In the genomic region with DNA sequence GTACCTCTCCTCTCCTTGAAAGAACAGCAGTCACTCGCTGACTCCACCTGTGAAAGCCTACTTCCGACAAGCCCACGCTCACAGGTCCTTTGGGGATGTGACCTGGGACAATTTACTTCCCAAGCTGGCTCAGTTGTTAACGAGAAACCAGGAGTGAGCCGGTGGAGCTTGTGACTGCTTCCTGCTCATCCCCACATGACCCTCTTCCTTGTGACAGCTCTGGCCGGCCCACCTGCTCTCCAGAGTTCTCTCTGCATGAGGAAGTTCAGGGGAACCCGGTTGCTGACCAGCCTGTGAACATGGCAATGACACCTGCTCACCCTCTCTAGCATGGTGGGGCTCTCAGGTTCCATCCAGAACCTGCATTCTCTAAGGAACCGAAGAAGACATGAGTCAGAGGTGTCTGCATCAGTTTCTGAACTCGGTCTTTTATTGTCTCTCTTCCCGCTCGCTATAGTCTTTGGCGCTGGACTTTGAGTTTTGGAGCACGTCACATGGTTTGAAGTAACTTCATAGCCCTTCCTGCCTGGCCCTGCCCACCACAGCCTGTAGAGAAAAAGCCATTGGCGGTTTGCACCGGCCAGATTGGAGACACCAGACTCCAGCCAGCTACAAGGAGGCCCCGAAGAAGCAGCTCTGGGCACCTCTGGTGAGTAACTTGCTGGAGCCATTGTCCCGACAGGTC, we compare ENCODE assay signal across 21 mouse cellular contexts. TPM values are rescaled to one million over a fixed set of nuclear protein-coding genes. Genes with fewer than 3 reads are reported as not detected.
DNase-seq lines count a peak whose midpoint lies in the region; ATAC-seq and TF ChIP-seq lines count a peak whose summit lies in the region.
"Had no signal": no experiment of that assay in that cellular context is flagged by ENCODE, and none has a peak within 500 bp of the region (broad histone marks: within the 10 kb centered on the region; RNA-seq: fewer than 3 reads in every experiment).

No protein-coding gene starts in this region.

- no peak for TF ChIP-seq CTCF in kidney, postnatal 0 days (IDR thresholded peaks at IDR 0.05; ENCODE audit: low read depth)

- no peak overlapping the region for H3K9ac ChIP-seq in kidney, embryonic 15.5 days
- H3K9ac ChIP-seq in intestine, embryonic 15.5 days = peak overlapping the region; percentile 24; the same call in 1 of the 2 replicates
- H3K9ac ChIP-seq in kidney, postnatal 0 days (ENCODE audit: low read depth, low read length) = 0 out of 2 replicates have a peak overlapping the region, but pooled peaks have one; percentile 13
- H3K9ac ChIP-seq in stomach, embryonic 16.5 days (ENCODE audit: low read length) = no peak overlapping the region; the same call in 1 of the 2 replicates
- H3K9ac ChIP-seq: embryonic facial prominence, embryonic 12.5 days; heart, embryonic 12.5 days; limb, embryonic 13.5 days; lung, embryonic 14.5 days; neural tube, embryonic 15.5 days had no signal

- H3K36me3 ChIP-seq in kidney, embryonic 15.5 days = no peaks in the 10 kb centered on the region
- H3K36me3 ChIP-seq in intestine, embryonic 15.5 days = no peaks in the 10 kb centered on the region
- H3K36me3 ChIP-seq in kidney, postnatal 0 days (ENCODE audit: insufficient read depth, low read length) = no peaks in the 10 kb centered on the region
- no peaks in the 10 kb centered on the region for H3K36me3 ChIP-seq in stomach, embryonic 16.5 days (ENCODE audit: control insufficient read depth, insufficient read depth, low read length)
- H3K36me3 ChIP-seq: embryonic facial prominence, embryonic 12.5 days; heart, embryonic 12.5 days; limb, embryonic 13.5 days; neural tube, embryonic 15.5 days had no signal

- DNase-seq in kidney, adult 11 months = peak; percentile 70
- DNase-seq in kidney, postnatal 0 days (ENCODE audit: low spot score) = no peak
- no peak for DNase-seq in frontal cortex, postnatal 25 days (ENCODE audit: low spot score in 2 of 2)
- DNase-seq in heart, postnatal 36 days = no peak
- DNase-seq: adrenal gland, postnatal 36 days; B cell, adult 2 months; cerebellum, adult 8-10 months; layer of hippocampus, adult 9-11 months; lung, embryonic 14.5 days had no signal

- no peak overlapping the region for H3K4me2 ChIP-seq in kidney, embryonic 15.5 days
- H3K4me2 ChIP-seq in intestine, embryonic 15.5 days (replicated peaks) = peak overlapping the region; percentile 44
- no peak overlapping the region for H3K4me2 ChIP-seq in kidney, postnatal 0 days (ENCODE audit: low read length)
- H3K4me2 ChIP-seq in stomach, embryonic 16.5 days (ENCODE audit: low read depth, low read length) = no peak overlapping the region
- H3K4me2 ChIP-seq: embryonic facial prominence, embryonic 12.5 days; heart, embryonic 12.5 days; limb, embryonic 13.5 days; lung, embryonic 14.5 days; midbrain, embryonic 11.5 days; neural tube, embryonic 15.5 days had no signal

- intact Hi-C loops in heart, postnatal 36 days (cut with DNase I) = no loop called here

- no peak overlapping the region for H3K4me3 ChIP-seq in kidney, embryonic 15.5 days (replicated peaks)
- H3K4me3 ChIP-seq in intestine, embryonic 15.5 days (replicated peaks) = peak overlapping the region; percentile 27
- H3K4me3 ChIP-seq in kidney, postnatal 0 days (replicated peaks; ENCODE audit: low read depth, low read length) = no peak overlapping the region
- no peak overlapping the region for H3K4me3 ChIP-seq in stomach, embryonic 16.5 days (replicated peaks; ENCODE audit: low read length)
- H3K4me3 ChIP-seq: embryonic facial prominence, embryonic 12.5 days; heart, embryonic 12.5 days; limb, embryonic 13.5 days; myocyte; neural tube, embryonic 15.5 days had no signal

- peaks cover 16% of the 10 kb centered on the region; the same call in 1 of the 2 replicates for H3K27me3 ChIP-seq in kidney, embryonic 15.5 days
- H3K27me3 ChIP-seq in intestine, embryonic 15.5 days (replicated peaks) = no peaks in the 10 kb centered on the region
- no peaks in the 10 kb centered on the region for H3K27me3 ChIP-seq in kidney, postnatal 0 days (ENCODE audit: insufficient read depth, low read length)
- H3K27me3 ChIP-seq in stomach, embryonic 16.5 days (ENCODE audit: control insufficient read depth, insufficient read depth, low read length) = no peaks in the 10 kb centered on the region
- H3K27me3 ChIP-seq: neural tube, embryonic 15.5 days had no signal

- H3K27ac ChIP-seq in kidney, embryonic 15.5 days = no peak overlapping the region
- H3K27ac ChIP-seq in intestine, embryonic 15.5 days = peak overlapping the region; percentile 87
- peak overlapping the region; percentile 6; the same call in 1 of the 2 replicates for H3K27ac ChIP-seq in kidney, postnatal 0 days
- H3K27ac ChIP-seq in stomach, embryonic 16.5 days (ENCODE audit: low read length) = no peak overlapping the region
- H3K27ac ChIP-seq: embryonic facial prominence, embryonic 12.5 days; limb, embryonic 13.5 days; macrophage; neural tube, embryonic 15.5 days had no signal

- H3K4me1 ChIP-seq in kidney, embryonic 15.5 days = no peaks in the 10 kb centered on the region; the same call in 1 of the 2 replicates
- H3K4me1 ChIP-seq in intestine, embryonic 15.5 days (replicated peaks) = 0 out of 2 replicates have a peak, but pooled peaks cover 4% of the 10 kb centered on the region
- H3K4me1 ChIP-seq in kidney, postnatal 0 days (replicated peaks; ENCODE audit: insufficient read depth, low read length) = no peaks in the 10 kb centered on the region
- no peaks in the 10 kb centered on the region for H3K4me1 ChIP-seq in stomach, embryonic 16.5 days (ENCODE audit: control insufficient read depth, insufficient read depth, low read length)
- H3K4me1 ChIP-seq: embryonic facial prominence, embryonic 12.5 days; heart, embryonic 12.5 days; limb, embryonic 13.5 days; neural tube, embryonic 15.5 days had no signal

- 68% methylated on average over 17 of the region's 17 CpGs for WGBS in kidney, embryonic 15.5 days
- WGBS in intestine, embryonic 15.5 days = 56% methylated on average over 17 of the region's 17 CpGs
- 60% methylated on average over 17 of the region's 17 CpGs for WGBS in kidney, postnatal 0 days
- WGBS in stomach, embryonic 16.5 days = 68% methylated on average over 17 of the region's 17 CpGs

- no peaks in the 10 kb centered on the region for H3K9me3 ChIP-seq in kidney, embryonic 15.5 days (replicated peaks)
- H3K9me3 ChIP-seq in intestine, embryonic 15.5 days = no peaks in the 10 kb centered on the region
- H3K9me3 ChIP-seq in kidney, postnatal 0 days (replicated peaks; ENCODE audit: low read length) = no peaks in the 10 kb centered on the region
- no peaks in the 10 kb centered on the region for H3K9me3 ChIP-seq in stomach, embryonic 16.5 days (replicated peaks; ENCODE audit: control insufficient read depth, low read length)
- H3K9me3 ChIP-seq: embryonic facial prominence, embryonic 12.5 days; heart, embryonic 12.5 days; limb, embryonic 13.5 days; neural tube, embryonic 15.5 days had no signal

- ATAC-seq in kidney, embryonic 15.5 days (replicated peaks; ENCODE audit: low FRiP score) = no peak
- ATAC-seq in intestine, embryonic 15.5 days = peak; percentile 95
- peak; percentile 74 for ATAC-seq in kidney, postnatal 0 days (replicated peaks; ENCODE audit: low FRiP score, low read depth)
- ATAC-seq in stomach, embryonic 16.5 days (ENCODE audit: insufficient read depth, low FRiP score) = peak; percentile 65; the same call in 1 of the 2 replicates
- ATAC-seq: forebrain, embryonic 16.5 days had no signal

RNA-seq across cellular contexts. Expression of a gene that starts 6.8 kb away (rescaled TPM):
- 0.23 and 0.46 TPM in 2 replicates for polyA plus RNA-seq in kidney, embryonic 15.5 days (2015; fragmentation: Nextera tagmentation; extraction: Ambion mirVana)
- 5.1 and 5.6 TPM in 2 replicates for polyA plus RNA-seq in intestine, embryonic 15.5 days (2015; fragmentation: Nextera tagmentation; extraction: Ambion mirVana)
- polyA plus RNA-seq in kidney, postnatal 0 days (2015; fragmentation: Nextera tagmentation; extraction: Ambion mirVana) = 0.99 and 1.2 TPM in 2 replicates
- 3.2 and 5.1 TPM in 2 replicates for polyA plus RNA-seq in stomach, embryonic 16.5 days (2015; fragmentation: Nextera tagmentation; extraction: Ambion mirVana)
- under 1 TPM; 0.06 to 0.16 TPM for total RNA-seq in heart, postnatal 36 days (2021)
- total RNA-seq: hematopoietic stem cell, adult 5-6 weeks had no signal
- polyA plus RNA-seq: lung, embryonic 14.5 days; midbrain, embryonic 11.5 days had no signal

RNA-seq across cellular contexts. Expression of a gene that starts 14.5 kb away (rescaled TPM):
- polyA plus RNA-seq in kidney, embryonic 15.5 days (2015; fragmentation: Nextera tagmentation; extraction: Ambion mirVana) = 383 and 393 TPM in 2 replicates
- 335 and 348 TPM in 2 replicates for polyA plus RNA-seq in intestine, embryonic 15.5 days (2015; fragmentation: Nextera tagmentation; extraction: Ambion mirVana)
- polyA plus RNA-seq in kidney, postnatal 0 days (2015; fragmentation: Nextera tagmentation; extraction: Ambion mirVana) = 260 and 285 TPM in 2 replicates
- 272 and 284 TPM in 2 replicates for polyA plus RNA-seq in stomach, embryonic 16.5 days (2015; fragmentation: Nextera tagmentation; extraction: Ambion mirVana)
- 10 to 100 TPM; 64.4 to 72.8 TPM for total RNA-seq in heart, postnatal 36 days (2021)

RNA-seq across cellular contexts. Expression of a gene that starts 40.9 kb away (rescaled TPM):
- 6.6 and 8.9 TPM in 2 replicates for polyA plus RNA-seq in kidney, embryonic 15.5 days (2015; fragmentation: Nextera tagmentation; extraction: Ambion mirVana)
- polyA plus RNA-seq in intestine, embryonic 15.5 days (2015; fragmentation: Nextera tagmentation; extraction: Ambion mirVana) = 7.5 and 10.5 TPM in 2 replicates
- polyA plus RNA-seq in kidney, postnatal 0 days (2015; fragmentation: Nextera tagmentation; extraction: Ambion mirVana) = 9.8 and 10.1 TPM in 2 replicates
- 6.7 and 7.5 TPM in 2 replicates for polyA plus RNA-seq in stomach, embryonic 16.5 days (2015; fragmentation: Nextera tagmentation; extraction: Ambion mirVana)
- 1 to 10 TPM; 4.9 to 5.3 TPM for total RNA-seq in heart, postnatal 36 days (2021)

RNA-seq across cellular contexts. Expression of a gene that starts 41.0 kb away (rescaled TPM):
- polyA plus RNA-seq in kidney, embryonic 15.5 days (2015; fragmentation: Nextera tagmentation; extraction: Ambion mirVana) = 8.7 and 10.8 TPM in 2 replicates
- 7.2 and 9.9 TPM in 2 replicates for polyA plus RNA-seq in intestine, embryonic 15.5 days (2015; fragmentation: Nextera tagmentation; extraction: Ambion mirVana)
- polyA plus RNA-seq in kidney, postnatal 0 days (2015; fragmentation: Nextera tagmentation; extraction: Ambion mirVana) = 8.0 and 8.3 TPM in 2 replicates
- 9.9 and 10.5 TPM in 2 replicates for polyA plus RNA-seq in stomach, embryonic 16.5 days (2015; fragmentation: Nextera tagmentation; extraction: Ambion mirVana)
- total RNA-seq in heart, postnatal 36 days (2021) = 1 to 10 TPM; 3.7 to 4.3 TPM

RNA-seq across cellular contexts. Expression of a gene that starts 46.7 kb away (rescaled TPM):
- polyA plus RNA-seq in kidney, embryonic 15.5 days (2015; fragmentation: Nextera tagmentation; extraction: Ambion mirVana) = 53.9 and 64.8 TPM in 2 replicates
- 66.3 and 69.1 TPM in 2 replicates for polyA plus RNA-seq in intestine, embryonic 15.5 days (2015; fragmentation: Nextera tagmentation; extraction: Ambion mirVana)
- polyA plus RNA-seq in kidney, postnatal 0 days (2015; fragmentation: Nextera tagmentation; extraction: Ambion mirVana) = 64.6 and 68.5 TPM in 2 replicates
- polyA plus RNA-seq in stomach, embryonic 16.5 days (2015; fragmentation: Nextera tagmentation; extraction: Ambion mirVana) = 74.7 and 85.1 TPM in 2 replicates
- total RNA-seq in heart, postnatal 36 days (2021) = 10 to 100 TPM; 79.4 to 86.8 TPM

Comparison
In these comparisons a context has a peak if more than half of its experiments do, and no peak if none do; other contexts are left out.
1. H3K27ac ChIP-seq: peak in intestine, embryonic 15.5 days (single experiment) and kidney, postnatal 0 days (single experiment); none in kidney, embryonic 15.5 days (single experiment) and stomach, embryonic 16.5 days (single experiment).
2. H3K9ac ChIP-seq: peak in intestine, embryonic 15.5 days (single experiment) and kidney, postnatal 0 days (single experiment); none in kidney, embryonic 15.5 days (single experiment) and stomach, embryonic 16.5 days (single experiment).